Mouse (Mus musculus): ENCODE results near the gene Itgb2.

Gene Itgb2

GRCm38 (mm10) chr10:77530140-77530539, at the start of gene Itgb2:
Itgb2 (plus strand) TSS chr10:77530252.
- in situ Hi-C loops (cut with MboI; ENCODE audit: low pct_unique_long_range_greater_than_20kb in 1 of 2, low sequenced_read_pairs in 2 of 2, unreplicated experiment in 1 of 2), result no loop called here

DNA sequence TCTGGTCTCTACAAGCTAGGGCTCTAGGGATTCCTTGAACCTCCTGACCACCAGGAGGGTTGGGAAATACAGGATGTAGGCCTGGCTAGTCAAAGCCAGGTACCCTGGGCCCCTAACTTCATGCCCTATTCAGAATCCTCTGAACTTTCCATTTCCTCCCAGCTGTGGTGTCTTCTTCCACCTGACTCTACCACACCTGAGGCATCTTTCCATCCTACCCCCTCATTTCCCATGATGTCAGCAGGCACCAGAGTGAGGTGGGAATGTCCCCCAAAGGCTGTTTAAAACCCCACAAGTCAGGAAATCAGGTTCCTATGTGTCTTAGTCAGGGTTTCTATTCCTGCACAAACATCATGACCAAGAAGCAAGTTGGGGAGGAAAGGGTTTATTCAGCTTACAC, 48.2 kb upstream of the Itgb2 start:
- in situ Hi-C loops (cut with MboI; ENCODE audit: low pct_unique_long_range_greater_than_20kb in 1 of 2, low sequenced_read_pairs in 2 of 2, unreplicated experiment in 1 of 2), result loop anchor here in 1 of 2 experiments (25.0 kb wide), 1 partner anchor 195 kb away; no protein-coding TSS in a partner anchor

GRCm38 (mm10) chr10:77484205-77484935, 45.7 kb upstream of the Itgb2 start:
- in situ Hi-C loops (cut with MboI; ENCODE audit: low pct_unique_long_range_greater_than_20kb in 1 of 2, low sequenced_read_pairs in 2 of 2, unreplicated experiment in 1 of 2), result loop anchor here in 1 of 2 experiments (25.0 kb wide), 1 partner anchor 197 kb away; no protein-coding TSS in a partner anchor

DNA sequence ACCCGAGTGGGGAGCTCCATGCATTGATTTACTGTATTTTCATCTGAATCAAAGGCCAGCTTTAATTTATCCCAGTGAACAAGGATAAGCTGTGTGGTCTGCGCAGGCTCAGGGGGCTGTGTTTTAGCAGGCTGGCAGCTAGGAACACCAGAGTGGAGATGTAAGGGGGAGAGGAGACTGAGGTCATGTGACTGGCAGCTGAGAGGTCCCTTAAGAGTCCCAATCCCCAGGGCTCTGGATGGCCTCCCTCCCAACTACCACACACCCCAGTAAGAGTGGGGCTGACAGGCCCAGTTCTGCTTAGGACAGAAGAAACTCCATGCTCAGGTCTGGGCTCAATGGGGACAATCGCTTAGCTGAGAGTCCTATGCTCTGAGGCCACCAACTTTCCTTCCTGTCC, 44.3 kb upstream of the Itgb2 start:
- in situ Hi-C loops (cut with MboI; ENCODE audit: low pct_unique_long_range_greater_than_20kb in 1 of 2, low sequenced_read_pairs in 2 of 2, unreplicated experiment in 1 of 2), result loop anchor here in 1 of 2 experiments (25.0 kb wide), 1 partner anchor 198 kb away; no protein-coding TSS in a partner anchor

- in situ Hi-C loops (cut with MboI; ENCODE audit: low pct_unique_long_range_greater_than_20kb in 1 of 2, low sequenced_read_pairs in 2 of 2, unreplicated experiment in 1 of 2), result loop anchor here in 1 of 2 experiments (25.0 kb wide), 1 partner anchor 201 kb away; no protein-coding TSS in a partner anchor
Observed at GRCm38 (mm10) chr10:77488168-77488567, 41.9 kb upstream of the Itgb2 start.

- in situ Hi-C loops (cut with MboI; ENCODE audit: low pct_unique_long_range_greater_than_20kb in 1 of 2, low sequenced_read_pairs in 2 of 2, unreplicated experiment in 1 of 2), result loop anchor here in 1 of 2 experiments (25.0 kb wide), 1 partner anchor 204 kb away; no protein-coding TSS in a partner anchor
Observed at GRCm38 (mm10) chr10:77491585-77491984, 38.5 kb upstream of the Itgb2 start.

GRCm38 (mm10) chr10:77492885-77493284, 37.2 kb upstream of the Itgb2 start:
- in situ Hi-C loops (cut with MboI; ENCODE audit: low pct_unique_long_range_greater_than_20kb in 1 of 2, low sequenced_read_pairs in 2 of 2, unreplicated experiment in 1 of 2), result loop anchor here in 1 of 2 experiments (25.0 kb wide), 1 partner anchor 206 kb away; no protein-coding TSS in a partner anchor

DNA sequence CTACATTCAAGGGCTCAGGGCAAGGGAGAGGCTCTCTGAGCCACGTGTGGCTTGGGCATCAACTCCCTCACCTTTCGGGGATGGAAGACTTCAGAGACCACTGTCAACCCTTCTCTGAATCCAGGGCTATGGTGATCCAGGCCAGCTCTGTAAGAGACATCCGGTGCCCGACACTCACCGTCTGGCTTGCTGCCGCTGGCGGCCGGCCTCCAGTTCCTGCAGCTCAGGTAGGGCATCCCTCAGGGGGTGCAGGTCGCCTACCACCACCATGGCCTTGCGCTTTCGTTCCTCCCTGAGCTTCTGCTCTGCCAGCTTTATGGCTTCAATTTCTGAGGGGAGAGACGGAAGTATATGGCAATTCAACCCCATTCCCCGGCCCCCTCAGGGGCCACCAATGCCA, 32.9 kb upstream of the Itgb2 start:
- in situ Hi-C loops (cut with MboI; ENCODE audit: low pct_unique_long_range_greater_than_20kb in 1 of 2, low sequenced_read_pairs in 2 of 2, unreplicated experiment in 1 of 2), result loop anchor here in 1 of 2 experiments (25.0 kb wide), 1 partner anchor 210 kb away; no protein-coding TSS in a partner anchor

- in situ Hi-C loops (cut with MboI; ENCODE audit: low pct_unique_long_range_greater_than_20kb in 1 of 2, low sequenced_read_pairs in 2 of 2, unreplicated experiment in 1 of 2), result loop anchor here in 1 of 2 experiments (25.0 kb wide), 1 partner anchor 211 kb away; no protein-coding TSS in a partner anchor
Observed at GRCm38 (mm10) chr10:77498254-77498653, 31.8 kb upstream of the Itgb2 start.

DNA sequence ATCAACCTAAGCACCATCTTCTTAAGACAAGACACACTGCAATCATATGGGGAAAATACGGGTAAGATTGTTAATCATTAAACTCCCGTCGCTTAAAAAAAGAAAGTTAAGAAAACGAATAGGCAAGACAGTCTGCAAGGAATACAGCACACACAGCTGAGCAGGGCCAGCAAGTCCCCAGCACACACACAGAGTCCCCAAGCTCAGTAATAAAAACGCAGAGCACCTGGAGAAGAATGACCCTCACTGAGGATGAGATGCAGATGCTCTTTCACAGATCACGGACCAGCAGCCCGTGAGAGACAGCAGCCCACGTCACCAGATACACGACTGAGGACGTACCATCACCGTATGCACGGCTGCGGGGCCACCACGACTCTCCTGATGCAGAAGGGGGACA, 29.4 kb upstream of the Itgb2 start:
- in situ Hi-C loops (cut with MboI; ENCODE audit: low pct_unique_long_range_greater_than_20kb in 1 of 2, low sequenced_read_pairs in 2 of 2, unreplicated experiment in 1 of 2), result no loop called here

DNA sequence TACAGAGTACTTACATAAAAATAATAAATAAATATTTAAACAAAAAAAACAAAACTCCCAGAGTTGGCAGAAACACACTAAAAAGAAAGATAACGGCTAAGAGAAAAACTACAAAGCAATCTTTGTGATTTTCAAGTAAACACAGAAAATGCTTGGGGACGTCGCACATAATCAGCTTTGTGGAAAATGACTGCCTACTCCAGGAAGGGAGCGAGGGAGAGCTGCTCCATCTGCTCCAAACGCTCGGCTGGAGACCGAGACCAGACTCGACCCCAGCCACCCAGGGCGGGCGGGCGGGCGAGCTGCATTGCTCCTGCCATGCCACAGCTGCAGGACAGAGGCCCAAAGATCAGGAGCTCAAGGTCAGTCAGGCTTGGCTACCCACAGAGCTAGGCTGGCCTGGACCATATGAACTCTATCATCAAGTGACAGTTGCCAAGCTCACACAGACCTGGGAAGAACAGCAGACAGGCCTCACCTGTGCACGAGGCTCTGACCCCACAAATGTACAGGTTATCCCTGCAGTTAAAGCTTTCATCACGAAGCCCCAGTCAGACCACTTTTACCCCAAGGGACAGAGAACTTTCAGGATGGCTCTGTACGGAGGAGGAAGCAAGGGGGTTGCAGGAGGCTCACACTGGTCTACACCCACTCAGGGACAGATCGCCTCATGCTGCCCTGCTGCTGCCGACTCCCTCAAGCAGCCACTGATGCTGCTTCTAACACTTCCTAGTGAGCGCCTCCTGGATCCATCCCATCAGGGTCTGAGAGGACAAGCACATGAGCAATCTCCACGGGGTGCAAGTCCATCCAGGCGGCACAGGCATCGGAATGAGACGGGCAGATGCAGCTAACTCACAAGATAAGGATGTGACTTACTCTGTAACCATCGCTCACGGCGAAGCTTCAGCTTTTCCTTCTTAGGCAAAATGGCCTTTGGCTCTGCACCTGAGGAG, 26.8 kb upstream of the Itgb2 start:
- in situ Hi-C loops (cut with MboI; ENCODE audit: low pct_unique_long_range_greater_than_20kb in 1 of 2, low sequenced_read_pairs in 2 of 2, unreplicated experiment in 1 of 2), result no loop called here

GRCm38 (mm10) chr10:77504143-77504542, 25.9 kb upstream of the Itgb2 start:
- in situ Hi-C loops (cut with MboI; ENCODE audit: low pct_unique_long_range_greater_than_20kb in 1 of 2, low sequenced_read_pairs in 2 of 2, unreplicated experiment in 1 of 2), result no loop called here

DNA sequence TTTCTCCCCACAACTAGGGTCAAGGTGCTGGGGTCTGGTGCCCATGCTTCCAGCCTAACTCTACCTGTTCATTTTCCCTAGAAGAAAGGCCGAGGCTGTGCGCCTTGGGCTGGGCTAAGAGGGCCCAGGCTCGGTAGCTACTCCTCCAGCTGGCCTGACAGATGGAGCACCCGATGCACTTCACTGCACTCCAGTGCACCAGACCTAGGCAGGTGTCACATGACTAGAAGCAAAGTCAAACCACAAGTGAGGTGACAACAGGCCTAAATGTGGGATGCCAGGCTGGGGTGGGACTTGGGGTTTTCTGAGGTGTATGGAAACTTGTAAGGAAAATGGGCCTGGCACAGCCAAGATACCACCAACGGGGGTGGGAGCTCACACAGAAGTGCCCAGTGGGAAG, 23.5 kb upstream of the Itgb2 start:
- in situ Hi-C loops (cut with MboI; ENCODE audit: low pct_unique_long_range_greater_than_20kb in 1 of 2, low sequenced_read_pairs in 2 of 2, unreplicated experiment in 1 of 2), result no loop called here

GRCm38 (mm10) chr10:77506961-77507577, 23.0 kb upstream of the Itgb2 start:
- in situ Hi-C loops (cut with MboI; ENCODE audit: low pct_unique_long_range_greater_than_20kb in 1 of 2, low sequenced_read_pairs in 2 of 2, unreplicated experiment in 1 of 2), result no loop called here

DNA sequence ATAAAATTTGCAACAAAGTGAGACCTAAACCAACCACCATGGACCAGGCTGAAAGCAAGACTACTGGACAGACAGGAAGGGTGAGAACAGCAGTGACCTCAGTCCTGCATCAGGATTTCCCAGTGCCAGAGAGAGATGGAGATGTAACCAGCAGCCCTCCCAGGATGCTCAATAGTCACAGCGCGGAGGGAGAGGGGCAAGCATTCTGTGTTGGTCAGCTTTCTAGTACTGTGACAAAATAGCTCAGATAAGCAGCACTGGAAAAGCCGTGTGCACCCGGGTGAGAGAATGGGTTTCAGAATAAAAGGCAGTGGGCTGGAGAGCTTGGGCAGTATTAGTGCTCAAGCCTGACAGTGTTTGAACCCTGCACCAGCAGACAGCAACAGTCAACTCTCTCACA, 22.3 kb upstream of the Itgb2 start:
- in situ Hi-C loops (cut with MboI; ENCODE audit: low pct_unique_long_range_greater_than_20kb in 1 of 2, low sequenced_read_pairs in 2 of 2, unreplicated experiment in 1 of 2), result no loop called here

GRCm38 (mm10) chr10:77508744-77509143, 21.3 kb upstream of the Itgb2 start:
- in situ Hi-C loops (cut with MboI; ENCODE audit: low pct_unique_long_range_greater_than_20kb in 1 of 2, low sequenced_read_pairs in 2 of 2, unreplicated experiment in 1 of 2), result no loop called here

DNA sequence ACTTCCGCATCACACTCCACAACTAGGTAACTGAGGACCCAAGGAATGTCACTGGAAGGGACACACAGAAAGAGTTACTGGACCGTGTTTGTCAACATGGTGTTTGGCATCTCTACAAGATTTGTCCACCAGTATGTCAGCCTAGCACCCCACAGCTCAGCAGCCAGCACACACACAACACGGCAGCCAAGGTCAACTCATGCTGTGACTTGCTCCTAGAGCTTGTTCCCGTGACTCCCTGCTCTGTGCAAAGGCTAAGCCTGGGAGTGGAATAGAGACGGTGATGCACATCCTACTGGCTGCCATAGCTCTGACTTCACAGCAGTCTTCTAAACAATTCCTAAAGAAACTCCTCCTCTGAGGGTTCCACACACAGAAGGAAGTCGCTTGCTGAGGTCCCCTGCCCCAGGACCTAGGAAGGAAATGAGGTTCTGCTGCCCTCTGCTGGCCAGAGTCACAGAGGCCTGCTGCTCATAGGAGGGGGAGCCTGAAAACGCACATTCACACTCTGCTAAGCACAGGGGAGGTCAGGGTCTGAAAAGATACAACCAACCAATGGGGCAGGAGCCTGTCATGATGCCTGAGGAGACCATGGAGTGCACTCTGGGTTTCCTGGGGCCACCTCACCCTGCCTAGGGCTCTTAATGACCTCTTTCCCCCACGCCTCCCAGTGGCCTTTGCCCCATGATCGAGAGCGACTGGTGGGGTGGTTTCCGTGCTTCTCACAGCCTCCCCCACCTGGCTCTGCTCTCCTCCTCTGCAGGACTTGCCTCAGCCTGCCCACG, 20.5 kb upstream of the Itgb2 start:
- in situ Hi-C loops (cut with MboI; ENCODE audit: low pct_unique_long_range_greater_than_20kb in 1 of 2, low sequenced_read_pairs in 2 of 2, unreplicated experiment in 1 of 2), result loop anchor here in 1 of 2 experiments (10.0 kb wide), 1 partner anchor 225 kb away; no protein-coding TSS in a partner anchor
